Mouse (Mus musculus) lung, postnatal 0 days (tissue): ENCODE measurements around the gene Klhl29. TPM values are rescaled to one million over a fixed set of nuclear protein-coding genes. Genes with fewer than 3 reads are reported as not detected.

Experiments used
- ATAC-seq: fragments of 200-750 bp; cut with Nextera tagmentation; 2 replicates; pipeline ENCODE4 v1.8.0; 2017; ENCODE audit warnings: moderate library complexity
- DNase-seq: peaks from one replicate; pipeline ENCODE4 v3.0.0-alpha.2; 2016; ENCODE audit warnings: low spot score
- H3K27ac ChIP-seq: fragments of 300-500 bp; sonication (generic); 2 replicates; pipeline ENCODE4 v1.5.1; 2014; ENCODE audit warnings: antibody characterized with exemption, mild to moderate bottlenecking, low read length, mixed read lengths
- H3K27me3 ChIP-seq: fragments of 300-500 bp; sonication (generic); replicated peaks from 2 replicates; pipeline ENCODE4 v1.6.1; 2014; ENCODE audit warnings: low read length, mixed read lengths; ENCODE audit not compliant: insufficient read depth
- H3K36me3 ChIP-seq: fragments of 300-500 bp; sonication (generic); 2 replicates; pipeline ENCODE4 v1.6.1; 2014; ENCODE audit warnings: low read length, mixed read lengths; ENCODE audit not compliant: insufficient read depth
- H3K4me1 ChIP-seq: fragments of 300-500 bp; sonication (generic); 2 replicates; pipeline ENCODE4 v1.6.1; 2014; ENCODE audit warnings: antibody characterized with exemption, low read depth, low read length, mixed read lengths; ENCODE audit not compliant: insufficient read depth
- H3K4me2 ChIP-seq: fragments of 300-500 bp; sonication (generic); replicated peaks from 2 replicates; pipeline ENCODE4 v1.6.1; 2014; ENCODE audit warnings: low read depth, mild to moderate bottlenecking, low read length, moderate library complexity, mixed read lengths
- H3K4me3 ChIP-seq: fragments of 300-500 bp; sonication (generic); 2 replicates; pipeline ENCODE4 v1.5.1; 2014; ENCODE audit warnings: low read depth, low read length
- H3K9ac ChIP-seq: fragments of 300-500 bp; sonication (generic); replicated peaks from 2 replicates; pipeline ENCODE4 v1.6.1; 2014; ENCODE audit warnings: low read depth, mild to moderate bottlenecking
- H3K9me3 ChIP-seq: fragments of 300-500 bp; sonication (generic); 2 replicates; pipeline ENCODE4 v1.6.1; 2016; ENCODE audit warnings: low read length, mixed read lengths
- CTCF ChIP-seq: IDR thresholded peaks from 2 replicates; pipeline ENCODE4 v1.5.1; 2016; ENCODE audit warnings: antibody characterized with exemption, mild to moderate bottlenecking
- EP300 ChIP-seq: IDR thresholded peaks from 2 replicates; pipeline ENCODE4 v1.6.1; 2016; ENCODE audit warnings: antibody characterized with exemption, mild to moderate bottlenecking, control low read depth
- WGBS: fragments of 180-500 bp; shearing (Covaris S2); extraction: QIAGEN DNeasy Blood & Tissue Kit; methylation state at CpG from one replicate; pipeline ENCODE4 v1.1.7; 2014; 5-methylcytosine and 5-hydroxymethylcytosine counted together
- polyA plus RNA-seq: library from polyadenylated mRNA; unstranded; fragments of >200 nt; fragmentation: Nextera tagmentation; extraction: Ambion mirVana; gene quantifications from 2 replicates; pipeline ENCODE4 v1.2.1, GENCODE M21; 2015

The Klhl29 gene
- polyA plus RNA-seq, 1 experiment from 2014 or later: 0.33 TPM

DNA sequence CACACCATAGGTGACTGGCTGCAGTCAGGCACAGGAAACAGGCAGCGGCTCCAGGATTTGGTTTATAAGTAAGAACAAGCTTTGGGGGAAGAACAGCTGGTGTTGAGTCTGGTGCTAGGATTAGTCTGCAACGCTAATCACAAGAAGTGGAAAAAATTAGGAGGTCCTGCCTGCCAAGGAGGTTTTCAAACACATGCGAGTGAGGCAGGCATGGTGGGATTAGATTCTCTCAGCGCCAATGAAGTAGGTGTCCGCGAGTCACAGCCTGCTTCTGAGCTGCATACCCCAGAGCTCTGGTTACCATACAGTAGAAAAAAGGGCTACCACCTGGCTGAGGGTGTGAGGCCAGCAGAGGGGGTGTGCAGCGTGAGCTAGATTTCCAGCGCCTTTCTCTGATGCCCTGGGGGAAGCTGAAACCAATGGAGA is 101.0 kb downstream of the Klhl29 start:
- no peaks in the 10 kb centered on the region for H3K36me3 ChIP-seq
- no peak overlapping the region for H3K27ac ChIP-seq
- H3K9me3 ChIP-seq: no peaks in the 10 kb centered on the region
- H3K4me1 ChIP-seq: peaks cover 13% of the 10 kb centered on the region; the same call in 1 of the 2 replicates
- DNase-seq: no peak
- H3K27me3 ChIP-seq: no peaks in the 10 kb centered on the region
- 67% methylated on average over 8 of the region's 8 CpGs for WGBS
- TF ChIP-seq CTCF (no peak), EP300 (no peak)
- H3K4me3 ChIP-seq: no peak overlapping the region
- no peak for ATAC-seq
- no peak overlapping the region for H3K4me2 ChIP-seq
- H3K9ac ChIP-seq: no peak overlapping the region

DNA sequence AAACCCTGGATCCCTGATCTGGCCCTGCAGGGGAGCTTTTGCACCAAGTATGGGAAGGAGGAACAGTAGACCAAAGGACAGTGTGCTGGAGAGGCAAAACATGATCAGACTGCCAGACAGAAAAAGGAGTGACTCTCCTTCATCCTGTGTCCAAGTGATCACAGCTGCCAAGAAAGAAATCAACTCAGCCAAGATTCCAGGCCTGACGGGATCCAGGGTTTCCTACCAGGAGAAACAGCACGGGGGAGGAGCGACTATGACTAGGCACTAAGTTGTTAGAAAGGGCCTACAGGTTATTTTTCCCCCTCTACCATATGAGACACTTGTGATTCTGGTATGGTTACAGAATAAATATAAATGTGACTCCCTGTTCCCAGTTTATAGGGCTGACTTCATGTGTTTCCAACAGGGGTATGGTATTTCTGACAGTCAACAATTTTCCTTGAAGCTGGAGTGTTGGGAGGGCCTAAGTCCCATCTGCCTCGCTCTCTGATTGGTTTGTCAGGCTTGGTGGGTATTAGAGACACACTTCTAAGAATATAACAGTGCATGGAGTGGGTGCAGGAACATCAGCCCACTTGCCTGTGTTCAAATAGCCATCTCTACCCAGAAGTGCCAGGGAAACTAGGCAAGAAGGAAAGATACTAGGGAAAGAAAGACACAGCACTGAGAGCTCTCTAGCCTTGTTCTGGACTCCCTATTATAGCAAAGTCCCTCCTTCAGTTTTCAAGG is 102.0 kb downstream of the Klhl29 start:
- TF ChIP-seq EP300 (no peak), CTCF (no peak)
- ATAC-seq: no peak
- H3K9ac ChIP-seq: no peak overlapping the region
- H3K4me1 ChIP-seq: peaks cover 13% of the 10 kb centered on the region; the same call in 1 of the 2 replicates
- DNase-seq: peak; percentile 43
- H3K4me3 ChIP-seq: no peak overlapping the region
- no peak overlapping the region for H3K27ac ChIP-seq
- no peak overlapping the region for H3K4me2 ChIP-seq
- H3K36me3 ChIP-seq: no peaks in the 10 kb centered on the region
- WGBS: 61% methylated on average over 4 of the region's 4 CpGs
- no peaks in the 10 kb centered on the region for H3K9me3 ChIP-seq
- no peaks in the 10 kb centered on the region for H3K27me3 ChIP-seq

DNA sequence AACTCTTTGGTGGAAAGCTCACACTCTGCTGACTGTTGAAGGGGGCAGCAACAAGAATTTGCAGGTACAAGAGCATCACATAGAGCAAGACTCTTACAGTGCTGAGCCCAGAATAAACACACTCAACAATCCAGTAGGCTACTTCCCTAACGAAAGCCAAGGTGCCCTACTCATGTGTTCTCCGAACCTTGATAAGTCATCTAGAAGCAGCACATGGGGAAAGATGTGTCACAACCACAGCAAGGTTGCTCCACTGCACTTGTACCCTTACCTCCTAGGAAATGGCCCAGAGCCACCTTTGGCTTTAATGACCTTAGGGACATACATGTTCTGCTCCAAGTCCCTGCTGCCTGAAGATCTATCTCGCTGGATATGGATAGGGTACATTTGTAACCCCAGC is 105.0 kb downstream of the Klhl29 start:
- Histone ChIP-seq H3K4me2 (no peak overlapping the region), H3K9me3 (no peaks in the 10 kb centered on the region), H3K4me1 (peaks cover 12% of the 10 kb centered on the region; the same call in 1 of the 2 replicates), H3K27ac (peak overlapping the region; percentile 65; the same call in 1 of the 2 replicates), H3K27me3 (no peaks in the 10 kb centered on the region), H3K36me3 (no peaks in the 10 kb centered on the region), H3K4me3 (no peak overlapping the region), H3K9ac (no peak overlapping the region)
- DNase-seq (peak; percentile 85), ATAC-seq (peak; percentile 70)
- peak; percentile 64 for TF ChIP-seq EP300
- TF ChIP-seq CTCF: no peak
- WGBS: 62% methylated on average over 3 of the region's 3 CpGs

DNA sequence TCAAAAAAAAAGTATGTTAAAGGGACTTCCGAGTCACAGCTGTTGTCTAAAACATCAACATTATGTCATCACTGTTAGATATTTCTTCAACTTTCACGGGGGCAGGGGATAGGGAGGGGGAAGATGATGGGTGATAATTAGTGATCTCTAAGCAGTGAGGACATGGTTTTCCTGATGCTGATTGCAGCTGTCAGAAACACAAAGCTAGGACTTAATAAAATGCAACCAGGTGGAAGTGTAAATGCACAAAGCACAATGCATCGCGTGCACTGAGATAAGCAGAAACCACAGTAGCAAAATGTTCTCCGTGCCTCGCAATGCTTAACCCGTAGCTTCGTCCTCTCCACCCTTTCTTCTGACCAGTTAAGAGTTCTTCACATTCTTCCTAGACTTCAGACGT is 105.5 kb downstream of the Klhl29 start:
- WGBS: 44% methylated on average over 9 of the region's 9 CpGs
- peak overlapping the region; percentile 65 for H3K27ac ChIP-seq
- H3K36me3 ChIP-seq: no peaks in the 10 kb centered on the region

DNA sequence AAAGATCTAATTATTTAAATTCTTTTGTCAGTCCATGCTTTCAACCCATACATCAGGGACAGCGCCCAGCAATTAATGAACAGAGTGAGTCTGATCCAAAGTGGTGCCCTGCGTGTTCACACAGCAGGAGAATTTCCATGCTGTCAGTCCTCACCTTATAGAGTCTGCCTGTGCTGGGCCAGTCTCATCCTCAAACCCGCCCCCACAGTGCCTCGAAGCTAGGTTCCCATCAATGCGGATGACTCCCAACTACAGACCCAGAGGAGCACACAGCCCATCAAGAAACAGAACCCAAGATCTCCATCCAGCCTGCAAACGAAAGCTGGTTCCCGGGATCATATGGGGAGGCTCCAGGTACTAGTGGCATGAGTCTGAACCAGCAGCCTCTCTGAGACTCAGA is 106.4 kb downstream of the Klhl29 start:
- ATAC-seq: no peak
- Histone ChIP-seq H3K36me3 (no peaks in the 10 kb centered on the region), H3K4me3 (no peak overlapping the region), H3K4me1 (peaks cover 9% of the 10 kb centered on the region; the same call in 1 of the 2 replicates), H3K9me3 (no peaks in the 10 kb centered on the region), H3K27me3 (no peaks in the 10 kb centered on the region), H3K4me2 (no peak overlapping the region), H3K27ac (no peak overlapping the region), H3K9ac (no peak overlapping the region)
- TF ChIP-seq CTCF (no peak), EP300 (no peak)
- 69% methylated on average over 7 of the region's 7 CpGs for WGBS
- DNase-seq: no peak

More for the DNA sequence above, 105.5 kb downstream of the Klhl29 start:
- Histone ChIP-seq H3K4me3 (no peak overlapping the region), H3K27me3 (no peaks in the 10 kb centered on the region), H3K4me2 (no peak overlapping the region), H3K4me1 (peaks cover 9% of the 10 kb centered on the region; the same call in 1 of the 2 replicates), H3K9me3 (no peaks in the 10 kb centered on the region), H3K9ac (no peak overlapping the region)
- TF ChIP-seq EP300: 0 out of 2 replicates have a peak, but pooled peaks have one; percentile 19
- no peak for TF ChIP-seq CTCF
- DNase-seq (peak; percentile 66), ATAC-seq (peak; percentile 39)

DNA sequence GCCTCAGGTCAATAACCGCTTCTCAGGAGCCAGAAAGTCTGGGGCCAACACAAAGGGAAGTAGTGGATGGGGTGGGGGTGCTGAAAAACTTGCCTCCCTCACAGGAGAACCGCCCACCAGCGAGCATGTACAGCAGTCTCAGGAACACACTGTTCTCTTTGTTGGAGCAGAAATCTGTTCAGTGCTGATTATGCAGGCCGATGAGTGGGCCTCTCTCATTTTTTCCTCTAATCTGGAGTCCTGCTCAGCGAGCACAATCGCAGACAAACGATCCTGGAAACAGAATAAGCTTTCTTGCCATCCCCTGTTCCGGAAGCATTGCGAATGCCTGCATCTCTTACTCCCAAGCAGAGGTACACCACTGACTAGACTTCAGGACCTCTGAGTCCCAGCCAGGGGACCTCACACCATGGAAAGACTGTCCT is 107.3 kb downstream of the Klhl29 start:
- H3K27me3 ChIP-seq: no peaks in the 10 kb centered on the region
- H3K9me3 ChIP-seq: no peaks in the 10 kb centered on the region
- no peaks in the 10 kb centered on the region for H3K36me3 ChIP-seq
- no peak overlapping the region for H3K4me3 ChIP-seq
- 33% methylated on average over 9 of the region's 9 CpGs for WGBS
- H3K9ac ChIP-seq: 0 out of 2 replicates have a peak overlapping the region, but pooled peaks have one; percentile 23
- ATAC-seq: peak; percentile 83
- TF ChIP-seq EP300 (peak; percentile 90), CTCF (no peak)
- peak overlapping the region; percentile 72 for H3K27ac ChIP-seq
- H3K4me1 ChIP-seq: peaks cover 9% of the 10 kb centered on the region; the same call in 1 of the 2 replicates
- no peak overlapping the region for H3K4me2 ChIP-seq
- peak; percentile 81 for DNase-seq
